Mouse (Mus musculus) thymus, postnatal 10 days (tissue): ENCODE data around the gene St3gal3.

Experiments used
- DNase-seq, 2 experiments: peaks; one replicate each; pipeline ENCODE4 v3.0.0; 2021; ENCODE audit warnings: low spot score in 2 of 2

The St3gal3 gene

GRCm38 (mm10) chr4:118089939-118090338, 44.8 kb downstream of the St3gal3 start:
- peak in 1 of 2 experiments; percentile 37 for DNase-seq

- DNase-seq = no peak
These were observed 45.9 kb downstream of the St3gal3 start for GRCm38 (mm10) chr4:118088771-118089170.

GRCm38 (mm10) chr4:118085025-118085424, 49.7 kb downstream of the St3gal3 start:
- no peak for DNase-seq

DNA sequence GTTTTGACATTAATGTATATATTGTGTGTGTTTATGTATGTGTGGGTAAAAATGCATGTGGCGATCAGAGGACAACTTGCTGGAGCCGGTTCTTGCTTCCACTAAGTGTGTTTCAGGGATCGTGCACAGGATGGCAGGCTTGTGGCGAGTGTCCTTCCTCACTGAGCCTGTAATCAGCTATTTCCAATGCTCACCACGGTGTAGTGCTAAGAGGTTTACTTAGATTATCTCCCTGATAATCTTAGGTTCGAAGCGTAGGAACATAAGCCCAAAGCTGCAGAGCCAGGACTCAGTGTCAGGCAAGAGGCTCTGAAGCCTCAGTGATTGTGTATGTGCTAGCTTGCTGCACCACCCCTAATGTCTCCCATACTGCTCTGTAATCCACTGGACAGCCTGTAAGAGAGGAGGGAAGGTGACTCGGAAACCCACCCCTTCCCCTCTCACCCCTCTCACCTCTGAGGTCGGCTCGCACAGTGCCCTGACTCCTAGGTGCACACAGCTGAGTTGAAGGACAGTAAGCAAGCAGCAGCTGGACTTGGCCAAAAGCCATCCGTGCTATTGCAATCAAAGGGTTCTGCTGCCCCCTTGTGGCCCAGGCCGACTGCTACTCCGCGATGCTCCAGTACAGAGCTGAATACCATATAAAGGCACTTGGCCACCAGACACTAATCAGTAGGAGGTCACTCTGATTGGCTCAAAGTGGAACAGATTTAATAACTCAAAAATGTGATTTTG, 51.3 kb downstream of the St3gal3 start:
- DNase-seq = peak; percentile 51 to 82

- DNase-seq = no peak
These were observed 52.9 kb downstream of the St3gal3 start for GRCm38 (mm10) chr4:118081608-118082331.

GRCm38 (mm10) chr4:118080481-118080880, 54.2 kb downstream of the St3gal3 start:
- no peak for DNase-seq

- no peak for DNase-seq
These were observed 55.5 kb downstream of the St3gal3 start for GRCm38 (mm10) chr4:118079195-118079594.

- no peak for DNase-seq
These were observed 56.1 kb downstream of the St3gal3 start for GRCm38 (mm10) chr4:118078576-118078975.

- DNase-seq = no peak
These were observed 57.4 kb downstream of the St3gal3 start for GRCm38 (mm10) chr4:118077293-118077752.

- no peak for DNase-seq
These were observed 58.1 kb downstream of the St3gal3 start for GRCm38 (mm10) chr4:118076648-118077047.

DNA sequence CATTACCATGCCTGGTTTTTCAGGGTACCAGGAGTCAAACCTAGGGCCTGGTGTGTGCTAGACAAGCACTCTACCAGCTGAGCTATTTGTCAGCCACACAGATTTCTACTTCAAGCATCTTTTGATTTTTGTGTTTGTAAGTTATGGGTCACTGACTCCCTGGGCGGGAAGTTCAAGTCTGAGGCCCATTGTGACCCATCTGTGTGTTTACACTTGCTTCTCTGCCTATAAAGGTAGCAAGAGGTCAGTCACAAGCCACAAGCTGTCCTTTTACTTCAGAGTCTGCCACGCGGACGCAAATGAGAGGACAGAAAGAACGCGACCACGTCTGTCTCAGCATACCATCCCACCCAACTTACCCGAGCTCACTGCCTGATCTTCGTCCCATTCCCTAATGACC, 59.4 kb downstream of the St3gal3 start:
- DNase-seq = no peak

DNA sequence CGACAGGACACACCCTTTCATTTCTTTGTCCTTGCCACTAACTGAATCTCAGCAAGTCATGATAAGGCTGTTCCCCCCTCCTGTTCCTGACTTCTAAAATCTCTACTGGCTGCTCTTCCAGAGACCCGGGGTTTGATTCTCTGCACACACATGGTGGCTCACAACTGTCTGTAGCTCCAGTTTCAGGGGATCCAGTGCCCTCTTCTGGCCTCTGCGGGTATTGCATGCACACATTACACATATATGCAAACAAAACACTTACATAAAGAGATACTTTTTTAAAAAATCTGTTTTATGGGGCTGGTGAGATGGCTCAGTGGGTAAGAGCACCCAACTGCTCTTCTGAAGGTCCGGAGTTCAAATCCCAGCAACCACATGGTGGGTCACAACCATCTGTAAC, 60.5 kb downstream of the St3gal3 start:
- DNase-seq = no peak

DNA sequence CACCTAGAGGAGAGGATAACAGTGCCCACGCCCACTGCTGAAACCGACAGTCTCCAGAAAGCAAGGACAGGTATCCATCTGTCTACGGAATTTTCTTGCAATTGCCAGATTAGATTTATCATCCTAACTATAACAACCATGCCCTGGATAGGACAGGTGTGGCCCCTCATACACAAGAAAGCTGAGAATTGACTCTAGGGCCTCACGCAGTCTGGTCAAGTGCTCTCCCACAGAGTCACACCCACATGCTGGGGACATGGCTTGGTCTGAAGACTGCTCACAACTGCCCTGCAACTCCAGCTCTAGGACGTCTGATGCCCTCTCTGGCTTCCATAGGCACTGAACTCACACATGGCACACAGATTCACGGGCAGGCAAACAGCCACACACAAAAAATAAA, 61.6 kb downstream of the St3gal3 start:
- no peak for DNase-seq

DNA sequence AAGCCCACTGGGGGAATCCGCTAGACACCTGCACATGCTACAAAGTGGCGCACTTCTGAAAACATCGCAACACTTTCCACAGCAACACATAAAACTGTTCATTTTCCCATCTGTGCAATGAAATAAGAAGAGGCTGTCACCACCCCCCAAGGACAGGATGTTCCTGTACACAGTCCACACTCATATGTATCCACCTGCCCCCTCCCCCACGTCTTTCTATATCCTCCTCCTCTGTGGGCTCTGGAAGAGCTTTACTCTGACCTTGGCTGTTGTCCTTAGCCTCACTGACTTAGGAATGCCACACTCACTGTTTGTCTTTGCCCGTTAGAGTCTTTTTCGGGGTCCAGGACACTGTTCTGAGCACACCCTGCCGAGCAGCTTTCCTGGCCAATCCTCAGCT, 62.8 kb downstream of the St3gal3 start:
- DNase-seq = no peak

- DNase-seq = no peak
These were observed 64.2 kb downstream of the St3gal3 start for GRCm38 (mm10) chr4:118070255-118071234.

DNA sequence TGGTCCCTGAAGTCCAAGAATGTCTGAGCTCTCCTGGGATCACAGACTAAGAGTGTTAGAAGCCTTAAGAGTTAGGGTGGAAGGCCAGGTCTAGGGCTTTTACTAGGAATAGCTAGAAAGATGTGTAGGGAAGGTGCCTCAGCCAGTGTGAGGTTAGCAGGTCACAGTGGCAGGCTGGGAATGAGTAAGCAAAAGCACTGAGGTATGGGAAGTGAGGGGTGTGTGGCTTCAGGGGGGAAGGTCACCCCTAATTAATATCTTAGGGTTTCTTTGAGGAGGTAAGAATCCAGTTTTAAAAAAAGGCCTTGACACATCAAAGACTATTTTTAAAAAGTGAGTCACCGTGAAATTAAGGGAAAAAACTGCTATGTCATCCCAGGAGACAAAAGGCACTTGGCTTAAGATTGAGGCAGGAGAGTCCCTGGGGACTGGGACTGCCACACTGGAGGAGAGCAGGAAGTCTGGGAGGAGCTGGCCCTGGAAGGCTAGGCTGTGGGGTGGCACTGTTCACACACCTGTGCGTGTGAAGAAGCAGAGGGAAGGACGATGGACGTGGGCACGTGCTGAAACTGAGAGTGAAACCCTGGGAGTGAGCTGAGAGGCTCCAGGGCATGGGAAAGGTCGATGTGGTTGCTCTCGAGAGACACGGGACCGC, 72.8 kb downstream of the St3gal3 start:
- no peak for DNase-seq

DNA sequence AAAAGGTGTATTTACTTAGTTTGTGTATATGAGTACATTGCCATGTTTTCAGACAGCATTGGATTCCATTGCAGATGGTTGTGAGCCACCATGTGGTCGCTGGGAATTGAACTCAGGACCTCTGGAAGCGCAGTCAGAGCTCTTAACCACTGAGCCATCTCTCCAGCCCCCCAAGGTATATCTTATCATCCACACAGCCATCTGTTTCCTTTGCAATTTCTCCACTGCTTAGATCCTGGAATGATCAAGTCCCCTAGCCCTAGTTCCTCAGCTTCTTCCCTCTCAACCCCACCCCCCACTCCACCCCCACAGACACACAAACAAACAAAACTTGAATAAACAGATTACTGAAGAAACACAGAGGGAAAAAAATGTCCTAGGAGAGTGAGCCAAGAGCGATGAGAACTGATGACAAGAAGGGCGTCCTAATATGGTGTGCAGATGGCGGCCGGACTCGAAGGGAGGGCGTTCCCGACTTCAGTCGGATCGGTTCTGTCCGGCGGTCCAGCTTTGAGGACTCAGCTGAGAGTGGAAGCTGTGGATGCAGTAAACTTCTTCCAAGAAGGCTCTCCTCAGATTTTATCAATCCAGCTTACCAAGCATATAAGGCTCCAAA, 73.7 kb downstream of the St3gal3 start:
- DNase-seq = no peak

DNA sequence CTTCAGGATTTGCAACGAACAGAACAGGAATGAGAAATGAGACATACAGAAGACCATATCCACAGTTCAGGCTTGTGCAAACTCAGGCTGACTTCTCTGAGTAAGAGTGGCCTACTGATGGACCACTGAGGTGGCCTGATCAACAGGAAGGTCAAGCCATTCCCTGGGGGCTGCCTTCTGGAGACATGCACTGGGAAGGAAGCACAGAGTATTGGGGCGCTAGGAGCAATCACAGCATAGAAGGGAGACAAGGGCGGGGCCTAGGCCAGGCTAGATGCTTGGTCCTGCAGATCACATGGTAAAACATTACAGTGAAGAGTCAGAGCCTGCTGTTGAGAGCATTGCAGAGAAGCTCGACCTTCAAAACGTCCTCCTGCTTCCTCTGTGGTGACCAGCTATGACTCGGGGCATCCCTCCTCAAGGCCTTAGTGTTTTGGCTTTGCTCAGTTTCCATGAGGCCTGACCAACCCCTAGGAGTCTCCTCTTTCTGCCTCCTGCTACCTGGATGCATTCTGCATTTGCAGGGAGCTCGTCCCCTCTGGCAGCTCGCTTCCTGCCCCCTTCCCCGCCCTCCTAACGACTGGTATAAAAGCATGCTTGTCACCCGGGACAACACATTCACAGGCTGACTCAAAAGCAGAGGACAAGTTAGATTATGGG, 74.8 kb downstream of the St3gal3 start:
- DNase-seq = no peak

GRCm38 (mm10) chr4:118058116-118058677, 76.5 kb downstream of the St3gal3 start:
- no peak for DNase-seq

DNA sequence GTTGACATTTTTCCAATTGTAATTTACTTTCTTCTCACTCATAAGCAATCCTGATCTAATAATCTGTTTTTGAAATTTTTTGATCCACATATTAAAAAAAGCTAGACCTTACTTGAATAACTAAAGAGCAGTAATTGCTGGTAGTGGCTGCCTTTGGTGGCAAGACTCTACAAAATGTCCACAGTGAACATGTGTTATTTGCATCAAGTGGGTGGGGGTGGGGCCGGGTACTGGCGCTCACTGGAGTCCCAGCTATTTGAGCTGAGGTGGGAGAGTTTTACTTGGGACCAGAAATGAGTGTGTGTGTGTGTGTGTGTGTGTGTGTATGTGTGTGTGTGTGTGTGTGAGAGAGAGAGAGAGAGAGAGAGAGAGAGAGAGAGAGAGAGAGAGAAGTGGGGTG, 77.6 kb downstream of the St3gal3 start:
- no peak for DNase-seq
